Mouse (Mus musculus): ENCODE results near the gene Slc9a9.

The Slc9a9 gene

GRCm38 (mm10) chr9:94682260-94682659, 12.6 kb downstream of the Slc9a9 start:
- no peak for DNase-seq (ENCODE audit: low spot score in 2 of 2)

DNA sequence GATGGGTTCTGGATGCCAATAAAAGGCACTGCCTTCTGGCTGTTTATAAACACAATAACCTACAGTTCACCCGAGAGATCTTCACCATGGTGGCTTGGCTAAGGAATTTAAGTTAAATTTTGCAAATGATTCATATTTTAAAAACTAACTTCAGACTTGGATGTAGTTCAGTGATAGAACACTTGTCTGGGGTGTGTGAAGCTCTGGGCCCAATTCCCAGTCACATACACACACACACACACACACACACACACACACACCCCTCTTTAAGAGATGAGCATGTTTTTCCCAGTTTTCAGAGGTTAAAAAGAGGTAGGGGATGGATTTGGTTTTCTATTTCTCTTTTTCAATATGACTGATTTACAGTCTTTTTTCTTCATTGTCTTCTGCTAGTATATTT, 15.9 kb downstream of the Slc9a9 start:
- DNase-seq (ENCODE audit: low spot score in 2 of 2) = no peak

GRCm38 (mm10) chr9:94686380-94686779, 16.7 kb downstream of the Slc9a9 start:
- no peak for DNase-seq (ENCODE audit: low spot score in 2 of 2)

- DNase-seq (ENCODE audit: low spot score in 2 of 2) = no peak
Measured at GRCm38 (mm10) chr9:94687203-94687859, 17.6 kb downstream of the Slc9a9 start.

DNA sequence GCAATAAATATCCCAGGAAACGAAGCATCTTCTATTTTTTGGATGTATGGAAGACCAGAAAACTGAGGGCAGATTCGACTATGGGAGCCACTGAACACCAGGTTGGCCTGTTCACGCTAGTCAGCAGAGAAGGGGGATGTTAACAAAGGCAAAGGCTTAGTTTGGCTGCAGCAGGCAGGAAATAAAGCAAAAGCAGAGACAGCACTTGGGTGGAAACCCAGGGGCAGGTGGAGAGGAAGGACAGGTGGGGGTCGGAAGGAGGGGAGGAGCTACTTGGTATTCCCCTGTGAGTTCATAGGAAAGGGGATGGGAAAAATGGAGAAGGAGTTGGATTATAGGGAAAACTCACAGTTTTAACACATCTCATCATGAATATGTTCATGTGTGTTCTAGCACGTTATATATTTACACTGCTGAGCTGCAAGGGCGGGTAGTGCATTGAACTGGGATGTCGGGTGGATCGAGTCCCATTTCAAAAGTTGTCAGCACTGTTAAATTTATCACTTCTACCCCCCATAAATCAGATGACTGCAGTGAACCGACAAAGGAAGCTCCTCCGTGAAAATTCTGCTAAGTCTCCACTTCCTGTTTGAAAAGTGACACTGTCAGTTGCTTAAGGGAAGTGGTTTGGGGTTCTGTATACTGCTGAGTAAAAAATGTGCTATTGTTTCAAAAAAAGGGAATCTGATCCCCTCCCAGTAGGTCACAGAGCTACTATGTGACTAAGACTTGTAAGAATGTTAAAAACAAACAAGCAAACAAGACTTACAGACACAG, 21.8 kb downstream of the Slc9a9 start:
- no peak for DNase-seq (ENCODE audit: low spot score in 2 of 2)

- no peak for DNase-seq (ENCODE audit: low spot score in 2 of 2)
Measured at GRCm38 (mm10) chr9:94692122-94692521, 22.4 kb downstream of the Slc9a9 start.

DNA sequence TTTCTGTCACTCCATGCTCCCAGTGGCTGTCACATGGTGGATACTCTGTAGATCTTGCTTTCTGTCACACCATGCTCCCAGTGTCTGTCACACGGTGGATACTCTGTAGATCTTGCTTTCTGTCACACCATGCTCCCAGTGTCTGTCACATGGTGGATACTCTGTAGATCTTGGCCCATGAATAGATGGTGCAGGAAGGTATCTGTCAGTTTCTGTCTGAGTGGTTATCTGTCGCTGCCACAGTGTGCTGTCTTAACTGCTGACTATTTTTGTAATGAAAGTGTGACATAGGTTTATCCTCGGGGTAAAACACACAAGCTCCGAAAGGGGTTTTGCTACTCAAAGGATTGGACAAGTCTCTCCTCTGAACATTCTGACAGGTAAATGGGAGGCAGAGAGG, 24.5 kb downstream of the Slc9a9 start:
- no peak for DNase-seq (ENCODE audit: low spot score in 2 of 2)

DNA sequence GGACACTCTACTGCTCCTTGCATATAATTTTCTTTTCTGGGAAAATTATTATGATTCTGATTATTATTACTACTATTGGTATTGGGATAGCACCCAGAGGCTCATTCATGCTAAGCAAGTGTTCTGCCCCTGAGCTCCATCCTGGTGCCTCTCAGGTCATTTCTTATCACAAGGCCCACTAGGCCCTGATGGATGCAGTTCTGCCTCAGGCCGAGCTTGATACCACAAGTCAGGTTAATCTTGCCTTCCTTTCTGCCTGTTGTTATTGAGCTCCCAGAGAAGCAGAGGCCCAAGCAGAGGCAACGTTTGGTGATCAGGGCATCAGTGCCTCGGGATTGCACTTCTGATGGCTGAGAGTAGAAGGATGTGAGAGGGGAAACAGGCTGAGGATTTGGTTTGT, 25.3 kb downstream of the Slc9a9 start:
- DNase-seq (ENCODE audit: low spot score in 2 of 2) = no peak

DNA sequence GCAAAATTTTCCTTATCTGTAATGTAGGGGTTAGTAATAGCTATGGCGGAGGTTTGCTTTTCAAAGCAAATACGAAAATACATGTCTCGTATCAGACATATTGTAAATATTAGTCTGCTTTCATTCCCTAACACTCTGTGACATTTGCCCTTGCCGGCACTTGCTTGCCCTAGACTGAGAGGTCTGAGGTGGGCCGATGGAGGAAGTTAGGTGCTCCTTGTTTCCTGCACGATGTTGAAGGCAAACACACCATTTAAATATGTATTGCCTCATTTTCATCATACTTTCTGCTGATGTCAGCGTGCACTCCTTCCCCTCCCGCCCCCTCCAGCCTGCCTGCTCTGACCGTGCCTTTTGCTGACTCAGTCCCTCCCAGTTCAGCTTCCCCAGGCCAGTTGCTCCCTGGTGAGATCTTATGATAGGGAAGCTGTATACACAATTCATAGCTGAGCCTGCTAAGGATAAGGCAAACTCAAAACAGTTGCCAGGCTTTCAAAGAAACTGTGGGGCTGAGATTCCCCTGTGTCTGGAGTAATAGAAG, 26.9 kb downstream of the Slc9a9 start:
- DNase-seq (ENCODE audit: low spot score in 2 of 2) = no peak

- no peak for DNase-seq (ENCODE audit: low spot score in 2 of 2)
Measured at GRCm38 (mm10) chr9:94698175-94698574, 28.5 kb downstream of the Slc9a9 start.

DNA sequence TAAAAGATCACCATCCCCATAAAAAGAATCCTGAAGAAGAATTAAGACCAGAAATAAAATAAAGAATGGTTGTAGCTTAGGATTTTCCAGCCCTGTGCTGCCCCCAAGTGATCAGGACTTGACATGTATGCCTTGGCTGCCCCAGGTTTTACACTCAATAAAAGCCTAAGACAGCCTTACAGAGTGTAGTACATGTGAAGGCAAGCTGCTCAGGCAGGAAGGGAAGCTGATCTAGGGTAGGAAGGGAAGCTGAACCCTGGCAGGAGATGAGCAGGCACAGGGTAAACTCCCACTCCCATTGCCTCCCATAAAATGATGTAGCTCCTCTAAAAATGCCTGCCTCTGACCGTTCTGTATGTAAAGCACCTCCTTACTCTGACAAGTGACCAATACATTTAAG, 30.8 kb downstream of the Slc9a9 start:
- peak in 1 of 2 experiments; percentile 30 for DNase-seq (ENCODE audit: low spot score in 2 of 2)

DNA sequence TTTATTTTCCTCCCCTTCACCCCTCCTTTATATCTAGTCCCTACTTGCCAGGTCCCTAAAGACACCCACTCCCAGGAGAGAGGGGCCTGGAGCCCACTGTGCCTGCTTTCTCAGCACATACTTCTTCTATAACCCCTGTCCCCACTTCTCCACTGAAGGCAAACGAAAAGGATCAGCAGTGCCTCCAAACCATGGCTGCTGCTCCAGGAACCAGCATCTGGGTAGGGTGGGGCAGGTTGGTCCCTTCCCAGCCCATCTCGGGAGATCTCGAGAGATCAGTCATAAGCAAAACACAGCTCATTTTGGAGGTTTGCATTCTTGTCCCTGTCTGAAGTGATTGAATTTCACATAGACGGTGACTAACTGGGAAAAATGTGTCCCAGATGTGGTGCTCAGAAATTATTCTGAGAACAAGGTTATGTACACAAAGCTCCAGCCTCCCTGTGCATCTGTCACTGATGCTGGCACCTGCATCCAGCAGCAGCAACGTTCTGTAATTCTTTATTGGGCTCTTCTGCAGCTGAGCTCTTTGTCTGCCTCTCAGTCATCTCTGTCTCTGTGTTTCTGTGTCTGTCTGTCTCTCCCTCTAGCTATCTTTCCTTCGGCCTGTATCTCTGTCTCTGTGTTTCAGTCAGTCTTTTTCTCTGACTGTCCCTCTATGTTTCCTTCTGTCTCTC, 31.6 kb downstream of the Slc9a9 start:
- DNase-seq (ENCODE audit: low spot score in 2 of 2) = no peak

GRCm38 (mm10) chr9:94701965-94702634, 32.4 kb downstream of the Slc9a9 start:
- no peak for DNase-seq (ENCODE audit: low spot score in 2 of 2)

DNA sequence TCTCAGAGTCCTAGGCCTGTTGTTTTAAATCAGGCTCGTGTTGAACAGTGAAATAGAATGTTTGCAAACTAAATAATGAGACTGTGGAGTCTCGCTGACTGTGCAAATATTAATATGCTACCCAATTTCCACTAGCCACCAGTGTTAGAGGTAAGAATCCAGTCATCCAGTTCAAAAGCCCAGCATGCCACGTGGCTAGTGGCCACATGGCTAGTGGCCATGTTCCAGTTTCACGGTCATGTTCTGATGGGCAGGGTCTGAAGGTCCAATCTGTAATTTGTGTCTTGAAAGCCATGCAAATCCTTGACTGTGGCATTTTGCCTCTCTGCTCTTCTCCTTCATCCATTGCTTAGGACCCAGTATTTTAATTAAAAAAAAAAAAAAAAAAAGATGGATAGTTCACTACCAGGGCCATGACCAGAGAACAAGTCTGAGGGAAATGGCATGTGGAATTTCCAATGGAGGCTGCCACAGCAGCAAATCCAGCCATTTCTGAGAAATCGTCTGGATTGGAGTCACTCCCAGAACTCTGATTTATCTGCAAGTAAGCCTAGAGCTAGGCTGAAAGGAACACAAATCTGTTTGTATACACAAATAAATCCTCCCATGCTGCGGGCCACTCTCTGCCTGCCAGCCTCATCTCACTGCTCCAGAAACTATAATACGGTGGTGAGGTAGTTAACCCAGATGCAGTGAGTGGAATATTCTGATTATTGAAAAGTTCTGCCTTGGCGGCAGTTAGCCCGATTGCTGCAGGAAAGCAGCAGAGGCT, 35.5 kb downstream of the Slc9a9 start:
- DNase-seq (ENCODE audit: low spot score in 2 of 2) = peak in 1 of 2 experiments; percentile 15

DNA sequence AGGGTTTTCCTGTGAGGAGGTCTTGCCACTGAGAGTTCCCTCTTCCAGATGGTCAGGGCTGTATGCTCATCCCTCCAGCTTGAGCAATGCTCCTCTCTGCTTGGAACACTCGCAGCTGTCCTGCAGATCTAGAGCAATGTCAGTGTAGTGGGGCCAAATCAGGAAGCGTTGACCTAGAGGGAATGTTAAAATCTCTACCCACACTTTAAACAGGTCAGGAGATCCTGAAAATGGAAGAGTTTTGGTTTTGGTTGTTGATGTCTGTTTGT, 36.0 kb downstream of the Slc9a9 start:
- DNase-seq (ENCODE audit: low spot score in 2 of 2) = no peak

GRCm38 (mm10) chr9:94712084-94712483, 42.4 kb downstream of the Slc9a9 start:
- DNase-seq (ENCODE audit: low spot score in 2 of 2) = no peak

DNA sequence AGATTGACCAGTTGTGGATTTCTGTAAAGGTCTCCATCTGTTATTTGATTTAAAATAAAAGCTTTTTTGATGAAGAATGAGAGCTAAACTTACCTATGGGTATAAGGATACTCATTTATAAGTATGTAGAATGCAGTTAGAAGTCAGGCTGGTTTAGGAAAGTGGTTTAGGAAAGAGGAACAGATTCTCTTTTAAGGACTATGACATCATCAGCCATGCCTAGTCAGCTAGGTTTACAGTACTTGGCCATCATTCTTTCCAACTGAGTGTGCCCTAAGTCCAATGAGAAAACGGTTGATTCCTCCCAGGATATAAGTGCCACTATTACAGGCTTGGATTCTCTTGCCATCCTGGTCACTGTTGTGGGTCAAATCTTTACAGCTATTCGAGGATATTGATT, 47.0 kb downstream of the Slc9a9 start:
- DNase-seq (ENCODE audit: low spot score in 2 of 2) = no peak

DNA sequence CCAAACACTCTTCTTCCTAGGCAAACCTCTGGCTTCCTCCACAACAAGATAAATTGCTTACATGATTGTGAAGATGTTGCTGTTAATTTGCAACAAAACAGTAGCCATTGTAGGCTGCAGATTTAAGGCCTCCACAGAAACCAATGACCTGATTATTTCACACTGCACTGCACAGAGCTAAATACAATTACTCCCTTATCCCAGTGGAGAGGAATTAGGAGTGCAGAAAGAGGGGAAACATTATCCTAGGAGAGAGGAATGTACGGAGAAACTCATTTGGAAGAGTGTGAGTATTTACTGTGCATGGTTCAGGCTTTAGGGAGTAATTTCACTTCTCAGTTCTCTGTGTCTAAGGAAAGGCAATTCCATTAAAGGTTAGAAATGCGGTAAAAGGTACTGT, 53.9 kb downstream of the Slc9a9 start:
- no peak for DNase-seq (ENCODE audit: low spot score in 2 of 2)

- no peak for DNase-seq (ENCODE audit: low spot score in 2 of 2)
Measured at GRCm38 (mm10) chr9:94725121-94725520, 55.4 kb downstream of the Slc9a9 start.

DNA sequence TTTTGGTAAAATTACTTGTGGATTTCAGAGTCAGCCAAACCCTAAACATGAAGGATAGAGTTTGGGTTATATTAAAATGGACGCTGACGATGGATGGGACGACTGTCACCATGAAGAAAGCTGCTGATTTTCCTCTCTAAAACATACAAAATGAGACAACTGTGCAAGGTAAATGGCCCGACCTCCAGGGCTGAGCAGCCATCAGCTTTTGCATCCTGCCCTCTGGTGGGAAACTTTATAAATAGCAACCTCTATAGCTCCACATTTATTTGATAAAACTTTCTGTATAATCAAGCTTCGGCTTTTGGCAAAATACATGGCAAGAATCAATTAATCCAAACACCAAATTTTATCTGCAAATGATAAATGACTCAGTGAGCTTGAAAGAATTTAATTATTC, 57.7 kb downstream of the Slc9a9 start:
- peak in 1 of 2 experiments; percentile 21 for DNase-seq (ENCODE audit: low spot score in 2 of 2)

GRCm38 (mm10) chr9:94730396-94730795, 60.7 kb downstream of the Slc9a9 start:
- DNase-seq (ENCODE audit: low spot score in 2 of 2) = no peak
